Mouse (Mus musculus) liver, embryonic 14.5 days (tissue): ENCODE data around the gene Tcea3.

Source experiments
- CTCF ChIP-seq: IDR thresholded peaks from 2 replicates; pipeline ENCODE4 v1.5.1; 2016; ENCODE audit warnings: antibody characterized with exemption, low read depth, control low read depth
- EP300 ChIP-seq: IDR thresholded peaks from 2 replicates; pipeline ENCODE4 v1.6.1; 2016; ENCODE audit warnings: antibody characterized with exemption, low read depth

- no peak for TF ChIP-seq CTCF
- no peak for TF ChIP-seq EP300
These were observed 1.8 kb upstream of the Tcea3 start for GRCm38 (mm10) chr4:136245681-136246080.
